ENCODE assay signal across 8 mouse cellular contexts in the genomic region with DNA sequence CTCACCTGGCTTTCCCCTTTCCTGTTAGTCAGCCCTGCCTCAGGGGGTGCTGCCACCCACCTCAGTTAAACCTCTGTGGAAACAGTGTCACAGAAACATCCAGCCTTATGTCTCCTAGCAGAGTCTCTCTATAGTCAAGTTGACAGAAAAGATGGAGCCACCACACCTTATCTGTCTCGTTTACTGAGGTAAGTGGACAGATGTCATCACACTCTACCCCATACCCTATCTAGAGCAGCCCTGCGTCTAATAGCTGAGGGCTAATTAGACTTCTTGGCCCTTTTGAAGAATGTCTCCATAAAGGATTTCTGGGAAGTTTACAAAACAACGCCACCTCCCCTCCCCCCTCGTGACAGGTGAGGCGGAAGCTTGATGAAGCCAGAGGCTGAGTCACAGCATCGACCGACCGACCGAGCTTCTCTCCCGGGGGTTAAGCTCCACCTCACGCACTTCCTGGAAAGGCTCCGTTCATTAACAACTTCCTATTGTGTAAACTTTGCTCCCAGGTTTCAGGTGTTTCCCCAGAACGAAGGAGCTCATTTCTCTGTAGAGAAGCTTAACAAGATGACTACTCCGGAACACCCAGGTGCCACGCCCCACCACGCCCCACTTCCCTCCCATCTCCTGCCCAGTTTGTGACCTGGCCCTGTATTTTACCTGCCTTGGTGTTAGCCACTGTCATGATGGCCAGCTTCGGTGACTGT.
DNase-seq lines count a peak whose midpoint lies in the region; ATAC-seq lines count a peak whose summit lies in the region.

No protein-coding gene starts in this region.

- H3K27ac ChIP-seq in liver, embryonic 15.5 days (replicated peaks) = peak overlapping the region; percentile 24

- WGBS in liver, embryonic 15.5 days (ENCODE audit: insufficient replicate concordance) = 2% methylated on average over 17 of the region's 17 CpGs

- no peaks in the 10 kb centered on the region for H3K36me3 ChIP-seq in liver, embryonic 15.5 days (replicated peaks)

- peak overlapping the region; percentile 47 for H3K4me3 ChIP-seq in liver, embryonic 15.5 days (replicated peaks)

- H3K9ac ChIP-seq in liver, embryonic 15.5 days = peak overlapping the region; percentile 39; the same call in 1 of the 2 replicates

- peak; percentile 47 for DNase-seq in urinary bladder, postnatal 25 days (ENCODE audit: low spot score)
- DNase-seq in urinary bladder, postnatal 4 days (ENCODE audit: low spot score in 2 of 2) = no peak
- peak; percentile 47 to 55 for DNase-seq in spleen, postnatal 36 days (ENCODE audit: low spot score in 2 of 2)
- DNase-seq in embryo, embryonic 10.5 days (ENCODE audit: low spot score) = no peak
- no peak for DNase-seq in adrenal gland, postnatal 14 days
- DNase-seq in gastrocnemius, postnatal 14 days = no peak

- ATAC-seq in erythroid progenitor cell, adult 5-6 weeks (replicated peaks; ENCODE audit: low FRiP score, poor library complexity, severe bottlenecking) = peak; percentile 87
- peak; percentile 76 for ATAC-seq in liver, embryonic 15.5 days (ENCODE audit: insufficient read depth)

- intact Hi-C loops in gastrocnemius, postnatal 14 days (cut with DNase I; ENCODE audit: low total_unique reads) = no loop called here

- peaks cover 30% of the 10 kb centered on the region for H3K27me3 ChIP-seq in liver, embryonic 15.5 days

- peak overlapping the region; percentile 73 for H3K4me2 ChIP-seq in liver, embryonic 15.5 days

- no peaks in the 10 kb centered on the region for H3K9me3 ChIP-seq in liver, embryonic 15.5 days (replicated peaks)

- peaks cover 37% of the 10 kb centered on the region for H3K4me1 ChIP-seq in liver, embryonic 15.5 days (replicated peaks)

Comparison
In these comparisons a context has a peak if more than half of its experiments do, and no peak if none do; other contexts are left out.
1. DNase-seq: peak in urinary bladder, postnatal 25 days (single experiment) and spleen, postnatal 36 days (2 of 2); none in urinary bladder, postnatal 4 days (0 of 2), embryo, embryonic 10.5 days (single experiment), adrenal gland, postnatal 14 days (single experiment) and gastrocnemius, postnatal 14 days (single experiment).